Mouse (Mus musculus) CH12.LX (cell line): Measurements from ENCODE around the gene Dab1. TPM values are rescaled to one million over a fixed set of nuclear protein-coding genes. Genes with fewer than 3 reads are reported as not detected.

ENCODE experiments used
- DNase-seq: peaks from one replicate; pipeline ENCODE4 v3.0.0-alpha.2; 2013; ENCODE audit errors: extremely low read depth
- H3K27ac ChIP-seq: 2 replicates; pipeline ENCODE4 v1.5.1; 2012; ENCODE audit warnings: low read depth, mild to moderate bottlenecking, control low read depth, moderate library complexity; ENCODE audit not compliant: insufficient read depth
- H3K27me3 ChIP-seq: replicated peaks from 2 replicates; pipeline ENCODE3; 2012; ENCODE audit warnings: inconsistent platforms
- H3K36me3 ChIP-seq, 2 experiments: replicated peaks in 1 of 2; 2 replicates each; pipeline versions ENCODE3 to v1.6.1; 2012; ENCODE audit warnings: inconsistent platforms in 1 of 2, low read length in 1 of 2, mild to moderate bottlenecking in 1 of 2, mixed read lengths in 1 of 2, moderate library complexity in 1 of 2; ENCODE audit not compliant: control insufficient read depth in 1 of 2, insufficient read depth in 1 of 2
- H3K4me1 ChIP-seq, 2 experiments: 2 replicates each; pipeline ENCODE4 v1.6.1; 2012; ENCODE audit warnings: inconsistent platforms in 1 of 2, moderate library complexity in 1 of 2; ENCODE audit not compliant: insufficient read depth in 2 of 2, control insufficient read depth in 1 of 2
- H3K4me2 ChIP-seq: 2 replicates; pipeline ENCODE4 v1.6.1; 2012; ENCODE audit warnings: low read depth, mild to moderate bottlenecking, control low read depth; ENCODE audit not compliant: poor library complexity, insufficient read depth, severe bottlenecking
- H3K4me3 ChIP-seq, 3 experiments: fragments of 150-350 bp in 1 of 3; sonication (generic) in 1 of 3; replicated peaks in 1 of 3; 2 replicates each; pipeline versions ENCODE3 to v1.5.1; 2011 to 2012; ENCODE audit warnings: low read depth in 2 of 3, low read length in 2 of 3, mild to moderate bottlenecking in 2 of 3, moderate library complexity in 2 of 3, control low read depth in 1 of 3, improper control_type of control experiment in 1 of 3, inconsistent platforms in 1 of 3, mixed read lengths in 1 of 3; ENCODE audit not compliant: poor library complexity in 1 of 3
- H3K79me2 ChIP-seq: replicated peaks from 2 replicates; pipeline ENCODE4 v1.6.1; 2012; ENCODE audit warnings: mild to moderate bottlenecking, moderate library complexity; ENCODE audit not compliant: control insufficient read depth, poor library complexity, insufficient read depth, severe bottlenecking; ENCODE audit errors: extremely low read depth
- H3K9ac ChIP-seq: 2 replicates; pipeline ENCODE4 v1.6.1; 2012; ENCODE audit warnings: low read depth, mild to moderate bottlenecking, control low read depth, moderate library complexity; ENCODE audit not compliant: insufficient read depth
- H3K9me3 ChIP-seq: replicated peaks from 2 replicates; pipeline ENCODE3; 2012; ENCODE audit warnings: low read length, inconsistent platforms, mixed read lengths
- CHD1 ChIP-seq: IDR thresholded peaks from 2 replicates; pipeline ENCODE4 v1.6.1; 2012; ENCODE audit warnings: low read depth, low read length, improper control_type of control experiment, inconsistent platforms
- CHD2 ChIP-seq: IDR thresholded peaks from 2 replicates; pipeline ENCODE4 v1.6.1; 2011; ENCODE audit warnings: low read length, improper control_type of control experiment
- CTCF ChIP-seq, 2 experiments: IDR thresholded peaks in 1 of 2; conservative IDR thresholded peaks in 1 of 2; 2 replicates each; pipeline ENCODE4 v1.5.1; 2011 to 2012; ENCODE audit warnings: low read depth in 2 of 2, low read length in 2 of 2, improper control_type of control experiment in 1 of 2, inconsistent platforms in 1 of 2, mild to moderate bottlenecking in 1 of 2, moderate library complexity in 1 of 2
- E2F4 ChIP-seq: IDR thresholded peaks from 2 replicates; pipeline ENCODE4 v1.6.1; 2011; ENCODE audit warnings: low read depth, low read length, improper control_type of control experiment; ENCODE audit not compliant: insufficient replicate concordance
- ELF1 ChIP-seq: IDR thresholded peaks from 2 replicates; pipeline ENCODE4 v1.6.1; 2014; ENCODE audit warnings: low read depth, mild to moderate bottlenecking, inconsistent platforms, low read length, improper control_type of control experiment
- EP300 ChIP-seq: IDR thresholded peaks from 2 replicates; pipeline ENCODE4 v1.6.1; 2011; ENCODE audit warnings: low read length, improper control_type of control experiment
- ETS1 ChIP-seq: conservative IDR thresholded peaks from 2 replicates; pipeline ENCODE4 v1.6.1; 2012; ENCODE audit warnings: low read depth, mild to moderate bottlenecking, inconsistent platforms, low read length, improper control_type of control experiment, moderate library complexity
- GABPA ChIP-seq: IDR thresholded peaks from 2 replicates; pipeline ENCODE4 v1.6.1; 2012; ENCODE audit warnings: low read depth, low read length, improper control_type of control experiment, inconsistent platforms; ENCODE audit not compliant: insufficient replicate concordance
- HCFC1 ChIP-seq: IDR thresholded peaks from 2 replicates; pipeline ENCODE4 v1.6.1; 2012; ENCODE audit warnings: low read depth, mild to moderate bottlenecking, inconsistent platforms, low read length, improper control_type of control experiment
- IRF4 ChIP-seq: IDR thresholded peaks from 2 replicates; pipeline ENCODE4 v1.6.1; 2014; ENCODE audit warnings: low read depth, mild to moderate bottlenecking, inconsistent platforms, low read length, improper control_type of control experiment
- JUN ChIP-seq: IDR thresholded peaks from 2 replicates; pipeline ENCODE4 v1.6.1; 2011; ENCODE audit warnings: low read depth, mild to moderate bottlenecking, low read length, improper control_type of control experiment, moderate library complexity; ENCODE audit not compliant: insufficient read depth
- JUND ChIP-seq: conservative IDR thresholded peaks from 2 replicates; pipeline ENCODE4 v1.6.1; 2011; ENCODE audit warnings: low read depth, low read length, improper control_type of control experiment
- KAT2A ChIP-seq: IDR thresholded peaks from 2 replicates; pipeline ENCODE4 v1.6.1; 2012; ENCODE audit warnings: low read length, improper control_type of control experiment, inconsistent platforms; ENCODE audit not compliant: insufficient replicate concordance
- MAFK ChIP-seq: IDR thresholded peaks from 2 replicates; pipeline ENCODE4 v1.6.1; 2011; ENCODE audit warnings: low read length, improper control_type of control experiment; ENCODE audit not compliant: insufficient replicate concordance
- MAX ChIP-seq: IDR thresholded peaks from 2 replicates; pipeline ENCODE4 v1.6.1; 2011; ENCODE audit warnings: low read length, improper control_type of control experiment
- MAZ ChIP-seq: IDR thresholded peaks from 2 replicates; pipeline ENCODE4 v1.6.1; 2012; ENCODE audit warnings: low read depth, mild to moderate bottlenecking, inconsistent platforms, low read length, improper control_type of control experiment, moderate library complexity
- MEF2A ChIP-seq: IDR thresholded peaks from 2 replicates; pipeline ENCODE4 v1.6.1; 2014; ENCODE audit warnings: low read depth, mild to moderate bottlenecking, inconsistent platforms, low read length, improper control_type of control experiment, borderline replicate concordance
- MXI1 ChIP-seq: IDR thresholded peaks from 2 replicates; pipeline ENCODE4 v1.6.1; 2011; ENCODE audit warnings: mild to moderate bottlenecking, low read depth, low read length, improper control_type of control experiment
- MYC ChIP-seq: IDR thresholded peaks from 2 replicates; pipeline ENCODE4 v1.6.1; 2011; ENCODE audit warnings: low read depth, mild to moderate bottlenecking, improper control_type of control experiment, low read length
- NRF1 ChIP-seq: IDR thresholded peaks from 2 replicates; pipeline ENCODE4 v1.6.1; 2014; ENCODE audit warnings: low read depth, mild to moderate bottlenecking, inconsistent platforms, low read length, improper control_type of control experiment, moderate library complexity
- POLR2A ChIP-seq: IDR thresholded peaks from 2 replicates; pipeline ENCODE4 v1.6.1; 2011; ENCODE audit warnings: low read depth, mild to moderate bottlenecking, improper control_type of control experiment, low read length
- POLR2AphosphoS2 ChIP-seq: IDR thresholded peaks from 2 replicates; pipeline ENCODE4 v1.6.1; 2011; ENCODE audit warnings: low read depth, low read length, improper control_type of control experiment
- RAD21 ChIP-seq: IDR thresholded peaks from 2 replicates; pipeline ENCODE4 v1.6.1; 2011; ENCODE audit warnings: low read depth, mild to moderate bottlenecking, low read length, improper control_type of control experiment, moderate library complexity
- SIN3A ChIP-seq: IDR thresholded peaks from 2 replicates; pipeline ENCODE4 v1.6.1; 2012; ENCODE audit warnings: low read length, improper control_type of control experiment, inconsistent platforms
- TBP ChIP-seq: conservative IDR thresholded peaks from 2 replicates; pipeline ENCODE4 v1.6.1; 2011; ENCODE audit warnings: low read depth, low read length, improper control_type of control experiment
- TCF12 ChIP-seq: IDR thresholded peaks from 2 replicates; pipeline ENCODE4 v1.6.1; 2014; ENCODE audit warnings: low read depth, mild to moderate bottlenecking, inconsistent platforms, low read length, improper control_type of control experiment
- USF1 ChIP-seq: IDR thresholded peaks from 2 replicates; pipeline ENCODE4 v1.6.1; 2014; ENCODE audit warnings: low read depth, mild to moderate bottlenecking, inconsistent platforms, low read length, improper control_type of control experiment
- ZC3H11A ChIP-seq: IDR thresholded peaks from 2 replicates; pipeline ENCODE4 v1.6.1; 2012; ENCODE audit warnings: low read depth, mild to moderate bottlenecking, inconsistent platforms, low read length, improper control_type of control experiment
- ZMIZ1 ChIP-seq: IDR thresholded peaks from 2 replicates; pipeline ENCODE4 v1.6.1; 2012; ENCODE audit warnings: low read depth, mild to moderate bottlenecking, inconsistent platforms, low read length, improper control_type of control experiment
- ZNF384 ChIP-seq: IDR thresholded peaks from 2 replicates; pipeline ENCODE4 v1.6.1; 2012; ENCODE audit warnings: low read depth, low read length, improper control_type of control experiment, inconsistent platforms
- dilution Hi-C: fragments of 300-500 bp; cut with MboI; formaldehyde crosslinking; loops from 2 replicates; pipeline ENCODE4 v1.14.3; 2020; ENCODE audit warnings: low sequenced_read_pairs; ENCODE audit not compliant: extremely low pct_unique_long_range_greater_than_20kb, extremely low pct_ligation_motif_present
- in situ Hi-C: fragments of 300-500 bp; cut with MboI; formaldehyde crosslinking; loops from 3 replicates; pipeline ENCODE4 v1.14.3; 2019; ENCODE audit warnings: low sequenced_read_pairs, low pct_ligation_motif_present, low pct_unique_long_range_greater_than_20kb, mixed read lengths
- polyA plus RNA-seq: library from polyadenylated mRNA; unstranded; fragments of >175 nt; gene quantifications from 2 replicates; pipeline ENCODE4 v1.2.1, GENCODE M21; 2012; ENCODE audit warnings: low read depth; ENCODE audit not compliant: insufficient read length
- total RNA-seq, 2 experiments: library from RNA; depleted of rRNA; stranded (reverse); fragments of 300-350 nt in 1 of 2; fragments of >200 nt in 1 of 2; gene quantifications; 2 replicates each; pipeline ENCODE4 v1.2.3; 2012 to 2014

Dab1 gene
- total and polyA plus RNA-seq, 3 experiments: not detected

DNA sequence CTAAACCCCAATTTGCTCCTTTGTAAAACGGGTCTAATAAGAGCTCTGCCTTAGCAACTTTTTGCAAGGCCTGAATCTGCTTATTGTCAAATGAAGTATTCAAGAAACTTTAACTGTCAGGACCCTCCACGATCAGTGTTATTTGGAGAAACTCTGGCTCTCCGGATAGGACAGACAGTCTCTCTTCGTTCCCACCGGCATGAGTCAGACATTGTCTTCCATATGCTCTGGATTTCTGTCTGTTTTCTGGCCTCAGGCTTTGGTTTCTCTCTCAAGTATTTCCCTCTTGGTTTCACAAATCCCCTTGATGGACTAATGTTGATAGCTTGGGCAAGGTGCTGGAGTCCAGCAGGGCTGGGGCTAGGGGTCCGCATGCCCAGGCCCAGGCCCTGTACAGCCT, 59.3 kb downstream of the Dab1 start:
- Histone ChIP-seq H3K9me3 (peaks cover 46% of the 10 kb centered on the region), H3K4me2 (no peak overlapping the region), H3K4me1 (no peaks in the 10 kb centered on the region), H3K9ac (no peak overlapping the region), H3K27me3 (no peaks in the 10 kb centered on the region), H3K36me3 (no peaks in the 10 kb centered on the region), H3K27ac (no peak overlapping the region), H3K79me2 (no peaks in the 10 kb centered on the region), H3K4me3 (no peak overlapping the region)
- dilution Hi-C loops: no loop called here
- no peak for DNase-seq
- no peak for TF ChIP-seq POLR2A
- TF ChIP-seq HCFC1: no peak
- TF ChIP-seq EP300: no peak
- TF ChIP-seq GABPA: no peak
- no peak for TF ChIP-seq MXI1
- no peak for TF ChIP-seq CTCF (conservative IDR thresholded peaks at IDR 0.05 in 1 of 2, IDR thresholded peaks at IDR 0.05 in 1 of 2; ENCODE audit: low read depth in 2 of 2, low read length in 2 of 2)
- TF ChIP-seq CHD2: no peak
- TF ChIP-seq ZNF384: no peak
- TF ChIP-seq E2F4: no peak
- TF ChIP-seq MAZ: no peak
- no peak for TF ChIP-seq TBP
- no peak for TF ChIP-seq POLR2AphosphoS2
- TF ChIP-seq JUND: no peak
- no peak for TF ChIP-seq RAD21
- TF ChIP-seq NRF1: no peak
- TF ChIP-seq ETS1: no peak
- no peak for TF ChIP-seq USF1
- TF ChIP-seq ZC3H11A: no peak
- TF ChIP-seq TCF12: no peak
- TF ChIP-seq MAFK: no peak
- in situ Hi-C loops: no loop called here

GRCm38 (mm10) chr4:103685136-103685535, 66.0 kb downstream of the Dab1 start:
- in situ Hi-C loops: no loop called here
- TF ChIP-seq MAFK: no peak
- TF ChIP-seq MEF2A: no peak
- TF ChIP-seq MYC: no peak
- no peak for TF ChIP-seq GABPA
- TF ChIP-seq MAX: no peak
- TF ChIP-seq E2F4: no peak
- no peak for TF ChIP-seq MXI1
- TF ChIP-seq ZNF384: no peak
- no peak for TF ChIP-seq SIN3A
- no peak for TF ChIP-seq ELF1
- TF ChIP-seq IRF4: no peak
- no peak for TF ChIP-seq CHD1
- TF ChIP-seq NRF1: no peak
- no peak for TF ChIP-seq KAT2A
- no peak for TF ChIP-seq ZMIZ1
- no peak for TF ChIP-seq HCFC1
- TF ChIP-seq POLR2AphosphoS2: no peak
- TF ChIP-seq JUN: no peak

More at GRCm38 (mm10) chr4:103685136-103685535, 66.0 kb downstream of the Dab1 start:
- no peak overlapping the region for H3K9ac ChIP-seq
- no peak overlapping the region for H3K27ac ChIP-seq
- H3K4me1 ChIP-seq: no peaks in the 10 kb centered on the region
- no peaks in the 10 kb centered on the region for H3K79me2 ChIP-seq
- DNase-seq: no peak
- no peaks in the 10 kb centered on the region for H3K36me3 ChIP-seq
- H3K9me3 ChIP-seq: peaks cover 48% of the 10 kb centered on the region
- dilution Hi-C loops: no loop called here
- H3K27me3 ChIP-seq: no peaks in the 10 kb centered on the region
- H3K4me3 ChIP-seq: no peak overlapping the region
- H3K4me2 ChIP-seq: no peak overlapping the region
